Mouse (Mus musculus) lung, adult 18-20 months (tissue): ENCODE data around the gene 1810010H24Rik.
"Not testable (repeated sequence)": the region's sequence is repeated elsewhere in the genome, so short reads cannot be mapped to it uniquely, and the experiment has no call there.

Experiments
- DNase-seq, 2 experiments: peaks; one replicate each; pipeline ENCODE4 v3.0.0; 2022; ENCODE audit warnings: mixed read lengths in 2 of 2

1810010H24Rik gene

GRCm38 (mm10) chr11:107044321-107044720 lies 18.8 kb downstream of the 1810010H24Rik start:
- DNase-seq = peak; percentile 56 to 71

- DNase-seq = no peak
These were observed 20.1 kb downstream of the 1810010H24Rik start for GRCm38 (mm10) chr11:107045546-107045945.

GRCm38 (mm10) chr11:107046766-107047620 lies 21.5 kb downstream of the 1810010H24Rik start:
- no peak for DNase-seq

GRCm38 (mm10) chr11:107054870-107055269 lies 29.4 kb downstream of the 1810010H24Rik start:
- no peak for DNase-seq

GRCm38 (mm10) chr11:107057391-107057790 lies 31.9 kb downstream of the 1810010H24Rik start:
- DNase-seq = no peak

GRCm38 (mm10) chr11:107059634-107060033 lies 34.2 kb downstream of the 1810010H24Rik start:
- not testable (repeated sequence) for DNase-seq

GRCm38 (mm10) chr11:107060941-107061340 lies 35.5 kb downstream of the 1810010H24Rik start:
- DNase-seq = no peak

GRCm38 (mm10) chr11:107063067-107063466 lies 37.6 kb downstream of the 1810010H24Rik start:
- no peak for DNase-seq

GRCm38 (mm10) chr11:107064590-107064989 lies 39.1 kb downstream of the 1810010H24Rik start:
- DNase-seq = no peak

GRCm38 (mm10) chr11:107065216-107065785 lies 39.8 kb downstream of the 1810010H24Rik start:
- no peak for DNase-seq
